ENCODE assay signal across 27 mouse cellular contexts in genomic region chr8:128375291-128375690, GRCm38 (mm10). TPM values are rescaled to one million over a fixed set of nuclear protein-coding genes. Genes with fewer than 3 reads are reported as not detected.
DNase-seq lines count a peak whose midpoint lies in the region; ATAC-seq and TF ChIP-seq lines count a peak whose summit lies in the region.
"Had no signal": no experiment of that assay in that cellular context is flagged by ENCODE, and none has a peak within 500 bp of the region (broad histone marks: within the 10 kb centered on the region; RNA-seq: fewer than 3 reads in every experiment).

No protein-coding gene starts in this region.

- H3K4me1 ChIP-seq in forebrain, embryonic 13.5 days: peaks cover 46% of the 10 kb centered on the region
- peaks cover 26% of the 10 kb centered on the region for H3K4me1 ChIP-seq in forebrain, embryonic 16.5 days (replicated peaks; ENCODE audit: control insufficient read depth, insufficient read depth, low read length)
- peaks cover 50% of the 10 kb centered on the region for H3K4me1 ChIP-seq in heart, adult 2 months (ENCODE audit: control insufficient read depth, insufficient read depth, low read length)
- peaks cover 58% of the 10 kb centered on the region for H3K4me1 ChIP-seq in heart, embryonic 11.5 days (ENCODE audit: control insufficient read depth, insufficient read depth, low read length)
- peaks cover 85% of the 10 kb centered on the region for H3K4me1 ChIP-seq in heart, postnatal 0 days (ENCODE audit: control insufficient read depth, insufficient read depth)
- 0 out of 2 replicates have a peak, but pooled peaks cover 5% of the 10 kb centered on the region for H3K4me1 ChIP-seq in midbrain, embryonic 14.5 days (ENCODE audit: control insufficient read depth, insufficient read depth, low read length)
- peaks cover 7% of the 10 kb centered on the region; the same call in 1 of the 2 replicates for H3K4me1 ChIP-seq in midbrain, embryonic 15.5 days
- H3K4me1 ChIP-seq: liver, embryonic 13.5 days; megakaryocyte, embryonic 14.5 days had no signal

- no peaks in the 10 kb centered on the region for H3K36me3 ChIP-seq in forebrain, embryonic 13.5 days (ENCODE audit: poor library complexity, severe bottlenecking)
- no peaks in the 10 kb centered on the region for H3K36me3 ChIP-seq in forebrain, embryonic 16.5 days (ENCODE audit: control insufficient read depth, insufficient read depth)
- H3K36me3 ChIP-seq in heart, adult 2 months (ENCODE audit: control insufficient read depth, insufficient read depth, low read length): peaks cover 91% of the 10 kb centered on the region
- H3K36me3 ChIP-seq in heart, embryonic 11.5 days (ENCODE audit: control insufficient read depth, insufficient read depth, low read length): 0 out of 2 replicates have a peak, but pooled peaks cover 2% of the 10 kb centered on the region
- peaks cover 34% of the 10 kb centered on the region for H3K36me3 ChIP-seq in heart, postnatal 0 days (replicated peaks; ENCODE audit: control insufficient read depth, insufficient read depth, low read length)
- peaks cover 4% of the 10 kb centered on the region; the same call in 1 of the 2 replicates for H3K36me3 ChIP-seq in midbrain, embryonic 14.5 days (ENCODE audit: control insufficient read depth, insufficient read depth, low read length)
- H3K36me3 ChIP-seq in midbrain, embryonic 15.5 days (replicated peaks): no peaks in the 10 kb centered on the region
- H3K36me3 ChIP-seq: embryonic facial prominence, embryonic 12.5 days; G1E; liver, embryonic 13.5 days had no signal

- H3K9me3 ChIP-seq in forebrain, embryonic 13.5 days (replicated peaks): no peaks in the 10 kb centered on the region
- no peaks in the 10 kb centered on the region for H3K9me3 ChIP-seq in forebrain, embryonic 16.5 days (ENCODE audit: control insufficient read depth, low read length)
- no peaks in the 10 kb centered on the region for H3K9me3 ChIP-seq in heart, embryonic 11.5 days (replicated peaks; ENCODE audit: control insufficient read depth, low read length)
- H3K9me3 ChIP-seq in heart, postnatal 0 days (replicated peaks; ENCODE audit: control insufficient read depth, low read length): no peaks in the 10 kb centered on the region
- no peaks in the 10 kb centered on the region for H3K9me3 ChIP-seq in midbrain, embryonic 14.5 days (ENCODE audit: control insufficient read depth, low read length)
- no peaks in the 10 kb centered on the region for H3K9me3 ChIP-seq in midbrain, embryonic 15.5 days
- H3K9me3 ChIP-seq: embryonic facial prominence, embryonic 12.5 days; G1E; limb, embryonic 15.5 days; liver, embryonic 13.5 days; megakaryocyte, embryonic 14.5 days; neural tube, embryonic 13.5 days had no signal

- TF ChIP-seq EP300 in heart, adult 2 months (IDR thresholded peaks at IDR 0.05; ENCODE audit: insufficient read depth, low read depth, low read length): no peak
- TF ChIP-seq EP300 in heart, postnatal 0 days (IDR thresholded peaks at IDR 0.05; ENCODE audit: low read depth): no peak

- H3K79me2 ChIP-seq in heart, adult 2 months (replicated peaks; ENCODE audit: control insufficient read depth, insufficient read depth, low read length): peaks cover 10% of the 10 kb centered on the region

- TF ChIP-seq POLR2A in heart, adult 2 months (IDR thresholded peaks at IDR 0.05; ENCODE audit: insufficient read depth, low read depth, low read length): no peak

- H3K4me3 ChIP-seq in forebrain, embryonic 13.5 days: no peak overlapping the region
- no peak overlapping the region for H3K4me3 ChIP-seq in forebrain, embryonic 16.5 days (replicated peaks; ENCODE audit: low read length)
- H3K4me3 ChIP-seq in heart, adult 2 months: no peak overlapping the region
- no peak overlapping the region for H3K4me3 ChIP-seq in heart, embryonic 11.5 days (ENCODE audit: low read depth, low read length)
- H3K4me3 ChIP-seq in heart, postnatal 0 days (ENCODE audit: low read depth, low read length): no peak overlapping the region
- no peak overlapping the region for H3K4me3 ChIP-seq in midbrain, embryonic 14.5 days (replicated peaks; ENCODE audit: low read depth, low read length)
- no peak overlapping the region for H3K4me3 ChIP-seq in midbrain, embryonic 15.5 days
- H3K4me3 ChIP-seq: embryonic facial prominence, embryonic 12.5 days; limb, embryonic 15.5 days; liver, embryonic 13.5 days; megakaryocyte, embryonic 14.5 days; neural tube, embryonic 13.5 days had no signal

- no peak for DNase-seq in heart, adult 2 months
- no peak for DNase-seq in heart, postnatal 0 days (ENCODE audit: low spot score)
- no peak for DNase-seq in heart, postnatal 4 days
- peak; percentile 37 for DNase-seq in midbrain, embryonic 14.5 days
- DNase-seq: adrenal gland, adult 8-10 months; cerebellum, adult 11-12 months; cerebellum, adult 9-11 months; embryo, embryonic 11 days; gastrocnemius, postnatal 10 days; kidney, postnatal 25 days; liver, embryonic 13.5 days; lung, adult 18-20 months; lung, postnatal 4 days; thymus, adult 2 months; thymus, postnatal 36 days had no signal

- peak overlapping the region; percentile 35; the same call in 1 of the 2 replicates for H3K27ac ChIP-seq in forebrain, embryonic 13.5 days
- no peak overlapping the region for H3K27ac ChIP-seq in forebrain, embryonic 16.5 days (ENCODE audit: low read length)
- peak overlapping the region; percentile 77 for H3K27ac ChIP-seq in heart, adult 2 months
- no peak overlapping the region for H3K27ac ChIP-seq in heart, embryonic 11.5 days (ENCODE audit: low read depth, low read length)
- H3K27ac ChIP-seq in heart, postnatal 0 days (ENCODE audit: low read depth): peak overlapping the region; percentile 32; the same call in 1 of the 2 replicates
- H3K27ac ChIP-seq in midbrain, embryonic 14.5 days (replicated peaks; ENCODE audit: low read depth, low read length): no peak overlapping the region
- H3K27ac ChIP-seq in midbrain, embryonic 15.5 days: no peak overlapping the region
- H3K27ac ChIP-seq: embryonic facial prominence, embryonic 12.5 days; hindbrain, embryonic 14.5 days; limb, embryonic 15.5 days; liver, embryonic 13.5 days; neural tube, embryonic 13.5 days had no signal

- no peak for ATAC-seq in forebrain, embryonic 13.5 days
- no peak for ATAC-seq in forebrain, embryonic 16.5 days
- no peak for ATAC-seq in heart, embryonic 11.5 days (replicated peaks; ENCODE audit: insufficient number of reproducible peaks, low FRiP score, low TSS enrichment)
- no peak for ATAC-seq in heart, postnatal 0 days (ENCODE audit: insufficient read depth, low read depth)
- no peak for ATAC-seq in midbrain, embryonic 14.5 days (ENCODE audit: low FRiP score, low TSS enrichment)
- no peak for ATAC-seq in midbrain, embryonic 15.5 days (replicated peaks)
- ATAC-seq: intestine, postnatal 0 days; lung, postnatal 0 days had no signal

- no peak overlapping the region for H3K4me2 ChIP-seq in forebrain, embryonic 13.5 days
- H3K4me2 ChIP-seq in forebrain, embryonic 16.5 days (ENCODE audit: low read length): no peak overlapping the region
- H3K4me2 ChIP-seq in heart, embryonic 11.5 days: no peak overlapping the region
- H3K4me2 ChIP-seq in heart, postnatal 0 days (ENCODE audit: low read depth, low read length): no peak overlapping the region
- no peak overlapping the region for H3K4me2 ChIP-seq in midbrain, embryonic 14.5 days (ENCODE audit: low read length)
- no peak overlapping the region for H3K4me2 ChIP-seq in midbrain, embryonic 15.5 days
- H3K4me2 ChIP-seq: embryonic facial prominence, embryonic 12.5 days; hindbrain, embryonic 14.5 days; limb, embryonic 15.5 days; liver, embryonic 13.5 days; neural tube, embryonic 13.5 days had no signal

- no peak for TF ChIP-seq CTCF in heart, adult 2 months (IDR thresholded peaks at IDR 0.05)
- TF ChIP-seq CTCF in heart, postnatal 0 days (IDR thresholded peaks at IDR 0.05; ENCODE audit: low read depth): no peak

- no peaks in the 10 kb centered on the region for H3K27me3 ChIP-seq in forebrain, embryonic 13.5 days
- H3K27me3 ChIP-seq in forebrain, embryonic 16.5 days (replicated peaks; ENCODE audit: control insufficient read depth, insufficient read depth, low read length): no peaks in the 10 kb centered on the region
- H3K27me3 ChIP-seq in heart, adult 2 months (ENCODE audit: control insufficient read depth, insufficient read depth, low read length): no peaks in the 10 kb centered on the region
- no peaks in the 10 kb centered on the region for H3K27me3 ChIP-seq in heart, embryonic 11.5 days (ENCODE audit: control insufficient read depth, insufficient read depth, low read length)
- H3K27me3 ChIP-seq in heart, postnatal 0 days (ENCODE audit: control insufficient read depth, insufficient read depth, low read length): no peaks in the 10 kb centered on the region
- no peaks in the 10 kb centered on the region for H3K27me3 ChIP-seq in midbrain, embryonic 14.5 days (ENCODE audit: control insufficient read depth, insufficient read depth, low read length)
- no peaks in the 10 kb centered on the region for H3K27me3 ChIP-seq in midbrain, embryonic 15.5 days (replicated peaks)
- H3K27me3 ChIP-seq: embryonic facial prominence, embryonic 12.5 days; limb, embryonic 15.5 days; liver, embryonic 13.5 days; neural tube, embryonic 13.5 days had no signal

- no peak overlapping the region for H3K9ac ChIP-seq in forebrain, embryonic 13.5 days
- H3K9ac ChIP-seq in forebrain, embryonic 16.5 days (replicated peaks; ENCODE audit: low read depth, low read length): no peak overlapping the region
- no peak overlapping the region for H3K9ac ChIP-seq in heart, adult 2 months (ENCODE audit: low read depth, low read length)
- H3K9ac ChIP-seq in heart, embryonic 11.5 days (ENCODE audit: low read depth, low read length): no peak overlapping the region
- no peak overlapping the region for H3K9ac ChIP-seq in heart, postnatal 0 days (replicated peaks; ENCODE audit: low read depth, low read length)
- H3K9ac ChIP-seq in midbrain, embryonic 14.5 days (replicated peaks; ENCODE audit: low read length): no peak overlapping the region
- no peak overlapping the region for H3K9ac ChIP-seq in midbrain, embryonic 15.5 days
- H3K9ac ChIP-seq: embryonic facial prominence, embryonic 12.5 days; hindbrain, embryonic 14.5 days; limb, embryonic 15.5 days; liver, embryonic 13.5 days; neural tube, embryonic 13.5 days had no signal

- 30% methylated on average over 4 of the region's 4 CpGs for WGBS in forebrain, embryonic 13.5 days
- WGBS in forebrain, embryonic 16.5 days: 11% methylated on average over 4 of the region's 4 CpGs
- WGBS in heart, adult 2 months: 35% methylated on average over 4 of the region's 4 CpGs
- WGBS in heart, embryonic 11.5 days (ENCODE audit: insufficient replicate concordance): 74% methylated on average over 4 of the region's 4 CpGs
- 39% methylated on average over 4 of the region's 4 CpGs for WGBS in heart, postnatal 0 days
- WGBS in midbrain, embryonic 14.5 days: 56% methylated on average over 4 of the region's 4 CpGs
- 35% methylated on average over 4 of the region's 4 CpGs for WGBS in midbrain, embryonic 15.5 days

- intact Hi-C loops in heart, adult 2 months (cut with DNase I): no loop called here

RNA-seq across cellular contexts. Expression of gene Nrp1, which starts 16.9 kb away (rescaled TPM):
- 54.4 and 55.9 TPM in 2 replicates for polyA plus RNA-seq in forebrain, embryonic 13.5 days (2015; fragmentation: Nextera tagmentation; extraction: Ambion mirVana)
- 143 and 164 TPM in 2 replicates for polyA plus RNA-seq in forebrain, embryonic 16.5 days (2015; fragmentation: Nextera tagmentation; extraction: Ambion mirVana)
- total RNA-seq in heart, adult 2 months (2021): 100 to 1,000 TPM; 115 TPM
- 64.5 and 101 TPM in 2 replicates for polyA plus RNA-seq in heart, adult 2 months (2012; rRNA removed)
- 93.7 and 110 TPM in 2 replicates for polyA plus RNA-seq in heart, embryonic 11.5 days (2014; fragmentation: Nextera tagmentation; extraction: Ambion mirVana)
- 122 and 126 TPM in 2 replicates for total RNA-seq in heart, postnatal 0 days (2014; rRNA removed; ENCODE audit: low replicate concordance)
- polyA plus RNA-seq in heart, postnatal 0 days (2015; fragmentation: Nextera tagmentation; extraction: Ambion mirVana): 90.5 TPM in 2 replicates
- 100 to 1,000 TPM; 153 to 156 TPM for total RNA-seq in heart, postnatal 4 days (2021)
- 53.8 and 61.7 TPM in 2 replicates for polyA plus RNA-seq in midbrain, embryonic 14.5 days (2014; fragmentation: Nextera tagmentation; extraction: Ambion mirVana)
- polyA plus RNA-seq in midbrain, embryonic 15.5 days (2015; fragmentation: Nextera tagmentation; extraction: Ambion mirVana): 77.4 and 89.0 TPM in 2 replicates
- polyA plus RNA-seq: G1E had no signal

Comparison
In these comparisons a context has a peak if more than half of its experiments do, and no peak if none do; other contexts are left out.
1. H3K27ac ChIP-seq: peak in forebrain, embryonic 13.5 days (single experiment), heart, adult 2 months (single experiment) and heart, postnatal 0 days (single experiment); none in forebrain, embryonic 16.5 days (single experiment), heart, embryonic 11.5 days (single experiment), midbrain, embryonic 14.5 days (single experiment) and midbrain, embryonic 15.5 days (single experiment).